In the genomic region with DNA sequence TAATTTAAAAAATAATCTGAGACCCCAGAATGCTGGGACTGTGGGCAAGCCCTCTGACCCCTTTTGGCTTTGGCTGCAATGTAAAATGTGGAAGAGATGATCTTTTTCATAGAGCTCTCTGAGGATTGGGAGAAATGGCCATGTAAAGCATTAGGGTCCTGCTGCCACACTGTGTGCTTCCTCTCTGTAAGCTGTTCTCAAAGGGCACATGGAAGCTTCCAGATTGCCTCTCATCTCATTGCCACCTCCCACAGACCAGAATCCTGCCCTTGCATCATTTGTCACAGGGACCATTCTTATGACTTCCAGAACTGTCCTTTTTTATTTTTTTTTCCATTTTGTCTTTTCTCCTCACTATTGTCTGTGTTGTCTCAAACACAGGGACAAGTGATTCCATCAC, we compare ENCODE assay signal across 23 mouse cellular contexts. TPM values are rescaled to one million over a fixed set of nuclear protein-coding genes. Genes with fewer than 3 reads are reported as not detected.
"Had no signal": no experiment of that assay in that cellular context is flagged by ENCODE, and none has a peak within 500 bp of the region (broad histone marks: within the 10 kb centered on the region; RNA-seq: fewer than 3 reads in every experiment).

No protein-coding gene starts in this region.

- H3K36me3 ChIP-seq: midbrain, embryonic 10.5 days; midbrain, embryonic 12.5 days; neural tube, embryonic 13.5 days; neural tube, embryonic 15.5 days had no signal

- H3K27me3 ChIP-seq: neural tube, embryonic 15.5 days had no signal

- H3K4me2 ChIP-seq: lung, embryonic 14.5 days; midbrain, embryonic 12.5 days; neural tube, embryonic 13.5 days; neural tube, embryonic 15.5 days had no signal

- DNase-seq: lung, adult 18-20 months; lung, embryonic 14.5 days; lung, postnatal 10 days; lung, postnatal 4 days; midbrain, embryonic 14.5 days; retina, postnatal 1 day; right cerebral cortex, adult 18-20 months; right cerebral cortex, postnatal 25 days; right cerebral cortex, postnatal 4 days; thymus, adult 18-20 months; thymus, postnatal 14 days; thymus, postnatal 36 days had no signal

- H3K4me3 ChIP-seq: midbrain, embryonic 10.5 days; midbrain, embryonic 12.5 days; myocyte; neural tube, embryonic 13.5 days; neural tube, embryonic 15.5 days had no signal

- H3K9ac ChIP-seq: lung, embryonic 14.5 days; midbrain, embryonic 12.5 days; neural tube, embryonic 13.5 days; neural tube, embryonic 15.5 days had no signal

- ATAC-seq: midbrain, embryonic 16.5 days had no signal

- H3K9me3 ChIP-seq: midbrain, embryonic 10.5 days; midbrain, embryonic 12.5 days; neural tube, embryonic 13.5 days; neural tube, embryonic 15.5 days had no signal

- H3K27ac ChIP-seq: midbrain, embryonic 10.5 days; midbrain, embryonic 12.5 days; neural tube, embryonic 13.5 days; neural tube, embryonic 15.5 days had no signal

RNA-seq across cellular contexts. Expression of a gene that starts 1.5 kb away (rescaled TPM):
- polyA plus RNA-seq: myocyte had no signal

RNA-seq across cellular contexts. Expression of a gene that starts 18.2 kb away (rescaled TPM):
- polyA plus RNA-seq: liver, embryonic 16.5 days; lung, embryonic 14.5 days; midbrain, embryonic 10.5 days; midbrain, embryonic 12.5 days; midbrain, embryonic 14.5 days; myocyte; neural tube, embryonic 11.5 days; stomach, embryonic 14.5 days; stomach, embryonic 16.5 days had no signal

RNA-seq across cellular contexts. Expression of a gene that starts 19.6 kb away (rescaled TPM):
- polyA plus RNA-seq: midbrain, embryonic 10.5 days; midbrain, embryonic 16.5 days; myocyte; neural tube, embryonic 11.5 days had no signal

RNA-seq across cellular contexts. Expression of a gene that starts 47.4 kb away (rescaled TPM):
- total RNA-seq: megakaryocyte-erythroid progenitor cell, adult 5-6 weeks had no signal
- polyA plus RNA-seq: midbrain, embryonic 14.5 days; myocyte; neural tube, embryonic 11.5 days; neural tube, embryonic 13.5 days; neural tube, embryonic 15.5 days had no signal

RNA-seq across cellular contexts. Expression of a gene that starts 49.7 kb away (rescaled TPM):
- polyA plus RNA-seq: myocyte had no signal
